Mouse (Mus musculus): ENCODE measurements around the gene Tex101. TPM values are rescaled to one million over a fixed set of nuclear protein-coding genes. Genes with fewer than 3 reads are reported as not detected.
A peak's percentile ranks its signal among the peaks of the same experiment; 100 is the strongest.
"Not testable (repeated sequence)": the region's sequence is repeated elsewhere in the genome, so short reads cannot be mapped to it uniquely, and the experiment has no call there.

The Tex101 gene
- polyA plus RNA-seq, 1 experiment from 2014 or later, result not detected

DNA sequence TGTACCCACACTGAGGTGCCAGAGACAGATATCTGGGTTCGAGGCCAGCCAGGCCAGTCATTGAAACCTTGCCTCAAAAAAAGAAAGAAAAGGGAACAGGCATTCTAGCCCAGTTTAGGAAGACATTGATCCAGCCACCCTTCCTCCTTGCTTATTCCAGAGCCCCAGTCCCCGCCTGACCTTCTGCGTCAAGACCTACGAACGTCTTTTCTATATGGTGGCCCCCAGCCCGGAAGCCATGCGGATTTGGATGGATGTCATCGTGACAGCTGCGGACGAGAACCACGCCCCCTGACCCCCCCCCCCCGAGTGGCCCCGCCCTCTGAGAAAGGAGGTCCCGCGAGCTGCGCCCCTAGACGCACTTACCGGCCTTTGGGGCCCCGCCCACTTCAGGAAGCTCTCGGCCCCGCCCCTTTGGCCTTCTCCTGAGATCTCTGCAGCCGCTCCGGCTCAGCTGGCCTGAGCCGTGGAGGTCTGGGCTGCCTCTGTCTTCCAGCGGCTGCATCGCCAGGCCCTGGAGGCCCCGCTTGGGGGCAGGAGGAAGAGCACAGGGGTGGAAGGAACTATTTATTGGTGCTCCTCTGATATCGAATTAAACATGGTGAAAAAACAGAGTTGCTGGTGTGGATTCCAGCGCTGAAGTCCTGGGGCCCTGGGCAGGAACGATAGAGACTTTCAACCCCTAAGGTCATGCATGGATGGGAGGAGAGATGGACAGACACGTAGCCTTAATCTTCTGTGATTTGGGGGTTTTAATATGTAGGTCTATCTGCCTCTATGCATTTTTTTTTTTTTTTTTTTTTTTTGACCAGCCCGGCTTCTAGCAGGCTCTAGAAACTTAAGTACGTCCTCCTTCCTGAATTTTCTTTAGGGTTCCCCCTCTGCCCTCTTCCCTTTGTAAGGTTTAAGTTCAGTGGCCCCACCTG is 47.5 kb downstream of the Tex101 start:
- 0 out of 2 replicates have a peak overlapping the region, but pooled peaks have one; percentile 15 for H3K9ac ChIP-seq (replicated peaks; ENCODE audit: low read depth, low read length)
- peak; percentile 87 for ATAC-seq (ENCODE audit: insufficient number of reproducible peaks, insufficient read depth, low FRiP score, low read depth)

DNA sequence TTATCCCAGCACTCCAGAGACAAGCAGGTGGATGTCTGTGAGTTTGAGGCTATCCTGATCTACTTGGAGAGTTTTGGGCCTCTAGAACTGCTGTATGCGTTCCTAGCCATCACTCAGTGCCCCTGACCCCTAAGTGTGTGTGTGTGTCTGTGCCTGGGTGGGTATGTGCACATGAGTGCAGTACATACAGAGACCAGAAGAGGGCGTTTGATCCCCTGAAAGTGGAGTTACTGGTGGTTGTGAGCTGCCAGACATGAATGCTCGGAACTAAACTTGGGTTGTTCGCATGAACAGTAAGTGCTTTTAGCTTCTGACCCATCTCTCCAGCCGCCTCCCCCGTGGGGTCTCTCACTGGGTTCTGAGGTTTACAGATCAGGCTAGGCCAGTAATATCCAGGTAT is 53.5 kb downstream of the Tex101 start:
- H3K4me3 ChIP-seq (ENCODE audit: low read depth, low read length), result no peak overlapping the region
- no peaks in the 10 kb centered on the region for H3K9me3 ChIP-seq (ENCODE audit: control insufficient read depth, low read depth, low read length)
- H3K36me3 ChIP-seq (ENCODE audit: control insufficient read depth, insufficient read depth, low read length), result no peaks in the 10 kb centered on the region
- H3K9ac ChIP-seq (replicated peaks; ENCODE audit: low read depth, low read length), result no peak overlapping the region
- no peak overlapping the region for H3K4me2 ChIP-seq (replicated peaks; ENCODE audit: low read depth, low read length)
- H3K27me3 ChIP-seq (ENCODE audit: control insufficient read depth, insufficient read depth, low read length), result no peaks in the 10 kb centered on the region
- no peak overlapping the region for H3K27ac ChIP-seq (ENCODE audit: low read length)
- WGBS, result 86% methylated on average over 6 of the region's 6 CpGs
- no peak for ATAC-seq (ENCODE audit: insufficient number of reproducible peaks, insufficient read depth, low FRiP score, low read depth)
- no peaks in the 10 kb centered on the region for H3K4me1 ChIP-seq (ENCODE audit: control insufficient read depth, insufficient read depth, low read length)

More for the DNA sequence above, 47.5 kb downstream of the Tex101 start:
- Histone ChIP-seq H3K36me3 (ENCODE audit: control insufficient read depth, insufficient read depth, low read length) (no peaks in the 10 kb centered on the region), H3K4me2 (replicated peaks; ENCODE audit: low read depth, low read length) (peak overlapping the region; percentile 36), H3K27ac (ENCODE audit: low read length) (peak overlapping the region; percentile 39; the same call in 1 of the 2 replicates), H3K4me3 (ENCODE audit: low read depth, low read length) (peak overlapping the region; percentile 14), H3K27me3 (ENCODE audit: control insufficient read depth, insufficient read depth, low read length) (no peaks in the 10 kb centered on the region), H3K4me1 (ENCODE audit: control insufficient read depth, insufficient read depth, low read length) (peaks cover 10% of the 10 kb centered on the region; the same call in 1 of the 2 replicates), H3K9me3 (ENCODE audit: control insufficient read depth, low read depth, low read length) (no peaks in the 10 kb centered on the region)
- WGBS, result 8% methylated on average over 26 of the region's 33 CpGs

DNA sequence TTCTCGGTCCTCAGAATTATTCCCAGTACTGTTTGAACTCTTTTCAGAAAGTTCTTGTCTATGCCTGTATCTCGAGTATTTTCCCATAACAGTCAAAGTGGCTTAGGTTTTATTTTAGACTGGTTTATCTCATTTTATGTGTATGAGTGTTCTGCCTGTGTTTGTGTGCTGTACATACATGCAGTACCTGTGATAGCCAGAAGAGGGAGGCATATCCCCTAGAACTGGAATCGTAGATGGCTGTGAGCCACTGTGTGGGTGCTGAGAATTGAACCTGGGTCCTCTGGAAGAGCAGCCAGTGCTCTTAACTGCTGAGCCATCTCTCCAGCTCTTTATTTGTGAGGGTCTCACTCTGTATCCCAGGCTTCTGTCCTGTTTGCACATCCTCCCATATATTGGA is 55.3 kb downstream of the Tex101 start:
- Histone ChIP-seq H3K9me3 (ENCODE audit: control insufficient read depth, low read depth, low read length) (no peaks in the 10 kb centered on the region), H3K36me3 (ENCODE audit: control insufficient read depth, insufficient read depth, low read length) (no peaks in the 10 kb centered on the region; the same call in 1 of the 2 replicates), H3K9ac (replicated peaks; ENCODE audit: low read depth, low read length) (no peak overlapping the region), H3K4me3 (ENCODE audit: low read depth, low read length) (no peak overlapping the region), H3K4me2 (replicated peaks; ENCODE audit: low read depth, low read length) (no peak overlapping the region), H3K27me3 (ENCODE audit: control insufficient read depth, insufficient read depth, low read length) (no peaks in the 10 kb centered on the region), H3K4me1 (ENCODE audit: control insufficient read depth, insufficient read depth, low read length) (no peaks in the 10 kb centered on the region), H3K27ac (ENCODE audit: low read length) (no peak overlapping the region)
- ATAC-seq (ENCODE audit: insufficient number of reproducible peaks, insufficient read depth, low FRiP score, low read depth), result no peak
- WGBS, result 88% methylated on average over 3 of the region's 3 CpGs

DNA sequence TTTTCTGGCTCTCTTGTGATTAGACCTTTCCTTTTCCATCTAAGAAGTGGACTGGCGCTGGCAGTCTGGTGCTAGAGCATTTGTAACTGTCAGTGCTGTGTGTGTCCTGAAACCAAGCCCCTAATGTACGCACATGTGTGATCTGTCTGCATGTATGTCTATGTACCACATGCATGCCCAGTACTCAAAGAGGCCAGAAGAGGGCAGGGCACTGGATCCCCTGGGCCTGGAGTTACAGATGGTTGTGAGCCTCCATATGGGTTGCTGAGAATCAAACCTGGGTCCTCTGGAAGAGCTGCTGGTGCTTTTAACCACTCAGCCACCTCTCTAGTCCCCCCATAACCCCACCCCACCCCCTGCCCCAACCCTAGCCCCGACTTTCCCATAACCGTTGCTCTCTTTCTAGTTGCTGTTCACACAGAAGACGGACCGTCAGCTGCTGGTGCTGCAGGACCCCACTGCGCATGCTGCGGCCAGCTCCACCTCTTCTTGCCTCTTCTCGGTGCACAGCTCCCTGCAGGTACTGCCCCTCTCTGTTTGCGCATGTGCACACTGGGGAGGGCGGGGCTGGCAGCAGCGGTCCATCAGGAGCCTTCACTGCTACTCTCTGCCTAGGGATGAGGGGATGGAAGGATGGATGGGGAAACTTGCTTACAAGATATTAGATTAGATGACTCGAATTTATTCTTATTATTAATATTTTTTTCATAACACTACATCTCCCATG is 56.6 kb downstream of the Tex101 start:
- Histone ChIP-seq H3K27me3 (ENCODE audit: control insufficient read depth, insufficient read depth, low read length) (no peaks in the 10 kb centered on the region), H3K4me2 (replicated peaks; ENCODE audit: low read depth, low read length) (no peak overlapping the region), H3K9me3 (ENCODE audit: control insufficient read depth, low read depth, low read length) (no peaks in the 10 kb centered on the region), H3K36me3 (ENCODE audit: control insufficient read depth, insufficient read depth, low read length) (no peaks in the 10 kb centered on the region; the same call in 1 of the 2 replicates), H3K4me3 (ENCODE audit: low read depth, low read length) (no peak overlapping the region), H3K27ac (ENCODE audit: low read length) (no peak overlapping the region), H3K9ac (replicated peaks; ENCODE audit: low read depth, low read length) (no peak overlapping the region), H3K4me1 (ENCODE audit: control insufficient read depth, insufficient read depth, low read length) (no peaks in the 10 kb centered on the region)
- no peak for ATAC-seq (ENCODE audit: insufficient number of reproducible peaks, insufficient read depth, low FRiP score, low read depth)
- WGBS, result 55% methylated on average over 13 of the region's 13 CpGs

DNA sequence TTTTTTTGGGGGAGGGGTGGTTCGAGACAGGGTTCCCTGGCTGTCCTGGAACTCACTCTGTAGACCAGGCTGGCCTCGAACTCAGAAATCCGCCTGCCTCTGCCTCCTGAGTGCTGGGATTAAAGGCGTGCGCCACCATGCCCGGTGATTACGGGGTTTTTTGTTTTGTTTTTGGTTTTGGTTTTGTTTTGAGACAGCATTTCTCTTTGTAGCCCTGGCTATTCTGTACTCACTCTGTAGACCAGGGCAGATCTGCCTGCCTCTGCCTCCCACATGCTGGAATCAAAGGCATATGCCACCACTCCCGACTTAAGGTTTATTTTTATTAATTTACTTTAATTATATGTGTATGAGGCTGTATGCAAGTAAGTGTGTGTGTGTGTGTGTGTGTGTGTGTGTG is 58.1 kb downstream of the Tex101 start:
- not testable (repeated sequence) for H3K36me3 ChIP-seq (ENCODE audit: control insufficient read depth, insufficient read depth, low read length); H3K27me3 ChIP-seq (ENCODE audit: control insufficient read depth, insufficient read depth, low read length); ATAC-seq (ENCODE audit: insufficient number of reproducible peaks, insufficient read depth, low FRiP score, low read depth); H3K4me1 ChIP-seq (ENCODE audit: control insufficient read depth, insufficient read depth, low read length); H3K27ac ChIP-seq (ENCODE audit: low read length); H3K9ac ChIP-seq (replicated peaks; ENCODE audit: low read depth, low read length); H3K4me3 ChIP-seq (ENCODE audit: low read depth, low read length); H3K4me2 ChIP-seq (replicated peaks; ENCODE audit: low read depth, low read length); H3K9me3 ChIP-seq (ENCODE audit: control insufficient read depth, low read depth, low read length)
- WGBS, result 93% methylated on average over 8 of the region's 8 CpGs

Other genes starting within 250 kb of the Tex101 start
- gene Irgc1, start 224.4 kb downstream of the Tex101 start, polyA plus RNA-seq (2014; fragmentation: Nextera tagmentation; extraction: Ambion mirVana), result not detected in 2 replicates
- gene Plaur, start 214.2 kb downstream of the Tex101 start, polyA plus RNA-seq (2014; fragmentation: Nextera tagmentation; extraction: Ambion mirVana), result 12.6 and 14.7 TPM in 2 replicates
- gene Cadm4, start 194.7 kb downstream of the Tex101 start, polyA plus RNA-seq (2014; fragmentation: Nextera tagmentation; extraction: Ambion mirVana), result 1.4 and 1.5 TPM in 2 replicates
- gene Zfp428, start 169.7 kb downstream of the Tex101 start, polyA plus RNA-seq (2014; fragmentation: Nextera tagmentation; extraction: Ambion mirVana), result 28.5 and 30.9 TPM in 2 replicates
- gene AC161166.1, start 164.2 kb downstream of the Tex101 start, polyA plus RNA-seq (2014; fragmentation: Nextera tagmentation; extraction: Ambion mirVana), result 0.21 and 0.29 TPM in 2 replicates
- 8.9 and 9.0 TPM in 2 replicates for gene Irgq, start 146.0 kb downstream of the Tex101 start, polyA plus RNA-seq (2014; fragmentation: Nextera tagmentation; extraction: Ambion mirVana)
- 0.73 and 1.3 TPM in 2 replicates for gene Pinlyp, start 130.6 kb downstream of the Tex101 start, polyA plus RNA-seq (2014; fragmentation: Nextera tagmentation; extraction: Ambion mirVana)
- gene Xrcc1, start 130.4 kb downstream of the Tex101 start, polyA plus RNA-seq (2014; fragmentation: Nextera tagmentation; extraction: Ambion mirVana), result 93.0 and 110 TPM in 2 replicates
- gene Ethe1, start 89.1 kb downstream of the Tex101 start, polyA plus RNA-seq (2014; fragmentation: Nextera tagmentation; extraction: Ambion mirVana), result 36.6 and 40.1 TPM in 2 replicates
- gene Zfp575, start 89.0 kb downstream of the Tex101 start, polyA plus RNA-seq (2014; fragmentation: Nextera tagmentation; extraction: Ambion mirVana), result 3.5 and 4.0 TPM in 2 replicates
- 0.64 and 1.1 TPM in 2 replicates for gene Phldb3, start 65.9 kb downstream of the Tex101 start, polyA plus RNA-seq (2014; fragmentation: Nextera tagmentation; extraction: Ambion mirVana)
- gene Lypd3, start 40.1 kb downstream of the Tex101 start, polyA plus RNA-seq (2014; fragmentation: Nextera tagmentation; extraction: Ambion mirVana), result 9.8 and 13.7 TPM in 2 replicates
- not detected in 2 replicates for gene BC049730, start 32.6 kb upstream of the Tex101 start, polyA plus RNA-seq (2014; fragmentation: Nextera tagmentation; extraction: Ambion mirVana)
- gene Gm4763, start 50.2 kb upstream of the Tex101 start, polyA plus RNA-seq (2014; fragmentation: Nextera tagmentation; extraction: Ambion mirVana), result not detected in 2 replicates
- gene Cd177, start 83.6 kb upstream of the Tex101 start, polyA plus RNA-seq (2014; fragmentation: Nextera tagmentation; extraction: Ambion mirVana), result 0.67 and 1.3 TPM in 2 replicates
- gene Ceacam10, start 100.5 kb upstream of the Tex101 start, polyA plus RNA-seq (2014; fragmentation: Nextera tagmentation; extraction: Ambion mirVana), result not detected in 2 replicates
- 15.6 and 16.7 TPM in 2 replicates for gene Gm9844, start 185.5 kb upstream of the Tex101 start, polyA plus RNA-seq (2014; fragmentation: Nextera tagmentation; extraction: Ambion mirVana)
- not detected in 2 replicates for gene Lypd4, start 193.3 kb upstream of the Tex101 start, polyA plus RNA-seq (2014; fragmentation: Nextera tagmentation; extraction: Ambion mirVana)
- not detected in 2 replicates for gene Dmrtc2, start 193.4 kb upstream of the Tex101 start, polyA plus RNA-seq (2014; fragmentation: Nextera tagmentation; extraction: Ambion mirVana)
- gene Rps19, start 207.7 kb upstream of the Tex101 start, polyA plus RNA-seq (2014; fragmentation: Nextera tagmentation; extraction: Ambion mirVana), result 3,189 and 3,445 TPM in 2 replicates
- 0.33 TPM in 1 of 2 replicates, not detected in the other for gene Cd79a, start 220.7 kb upstream of the Tex101 start, polyA plus RNA-seq (2014; fragmentation: Nextera tagmentation; extraction: Ambion mirVana)
- gene Arhgef1, start 226.2 kb upstream of the Tex101 start, polyA plus RNA-seq (2014; fragmentation: Nextera tagmentation; extraction: Ambion mirVana), result 88.8 and 89.9 TPM in 2 replicates

All from stomach, embryonic 14.5 days (tissue).